Mouse (Mus musculus) CH12.LX (cell line): ENCODE measurements around the gene B9d1. TPM values are rescaled to one million over a fixed set of nuclear protein-coding genes. Genes with fewer than 3 reads are reported as not detected.

Experiments used
- DNase-seq: peaks from one replicate; pipeline ENCODE4 v3.0.0-alpha.2; 2013; ENCODE audit errors: extremely low read depth
- H3K27ac ChIP-seq: 2 replicates; pipeline ENCODE4 v1.5.1; 2012; ENCODE audit warnings: low read depth, mild to moderate bottlenecking, control low read depth, moderate library complexity; ENCODE audit not compliant: insufficient read depth
- H3K27me3 ChIP-seq: replicated peaks from 2 replicates; pipeline ENCODE3; 2012; ENCODE audit warnings: inconsistent platforms
- H3K36me3 ChIP-seq, 2 experiments: replicated peaks in 1 of 2; 2 replicates each; pipeline versions ENCODE3 to v1.6.1; 2012; ENCODE audit warnings: inconsistent platforms in 1 of 2, low read length in 1 of 2, mild to moderate bottlenecking in 1 of 2, mixed read lengths in 1 of 2, moderate library complexity in 1 of 2; ENCODE audit not compliant: control insufficient read depth in 1 of 2, insufficient read depth in 1 of 2
- H3K4me1 ChIP-seq, 2 experiments: 2 replicates each; pipeline ENCODE4 v1.6.1; 2012; ENCODE audit warnings: inconsistent platforms in 1 of 2, moderate library complexity in 1 of 2; ENCODE audit not compliant: insufficient read depth in 2 of 2, control insufficient read depth in 1 of 2
- H3K4me2 ChIP-seq: 2 replicates; pipeline ENCODE4 v1.6.1; 2012; ENCODE audit warnings: low read depth, mild to moderate bottlenecking, control low read depth; ENCODE audit not compliant: poor library complexity, insufficient read depth, severe bottlenecking
- H3K4me3 ChIP-seq, 3 experiments: fragments of 150-350 bp in 1 of 3; sonication (generic) in 1 of 3; replicated peaks in 1 of 3; 2 replicates each; pipeline versions ENCODE3 to v1.5.1; 2011 to 2012; ENCODE audit warnings: low read depth in 2 of 3, low read length in 2 of 3, mild to moderate bottlenecking in 2 of 3, moderate library complexity in 2 of 3, control low read depth in 1 of 3, improper control_type of control experiment in 1 of 3, inconsistent platforms in 1 of 3, mixed read lengths in 1 of 3; ENCODE audit not compliant: poor library complexity in 1 of 3
- H3K79me2 ChIP-seq: replicated peaks from 2 replicates; pipeline ENCODE4 v1.6.1; 2012; ENCODE audit warnings: mild to moderate bottlenecking, moderate library complexity; ENCODE audit not compliant: control insufficient read depth, poor library complexity, insufficient read depth, severe bottlenecking; ENCODE audit errors: extremely low read depth
- H3K9ac ChIP-seq: 2 replicates; pipeline ENCODE4 v1.6.1; 2012; ENCODE audit warnings: low read depth, mild to moderate bottlenecking, control low read depth, moderate library complexity; ENCODE audit not compliant: insufficient read depth
- H3K9me3 ChIP-seq: replicated peaks from 2 replicates; pipeline ENCODE3; 2012; ENCODE audit warnings: low read length, inconsistent platforms, mixed read lengths
- BHLHE40 ChIP-seq: IDR thresholded peaks from 2 replicates; pipeline ENCODE4 v1.6.1; 2011; ENCODE audit warnings: mild to moderate bottlenecking, low read depth, low read length, improper control_type of control experiment
- CHD1 ChIP-seq: IDR thresholded peaks from 2 replicates; pipeline ENCODE4 v1.6.1; 2012; ENCODE audit warnings: low read depth, low read length, improper control_type of control experiment, inconsistent platforms
- CHD2 ChIP-seq: IDR thresholded peaks from 2 replicates; pipeline ENCODE4 v1.6.1; 2011; ENCODE audit warnings: low read length, improper control_type of control experiment
- E2F4 ChIP-seq: IDR thresholded peaks from 2 replicates; pipeline ENCODE4 v1.6.1; 2011; ENCODE audit warnings: low read depth, low read length, improper control_type of control experiment; ENCODE audit not compliant: insufficient replicate concordance
- ETS1 ChIP-seq: conservative IDR thresholded peaks from 2 replicates; pipeline ENCODE4 v1.6.1; 2012; ENCODE audit warnings: low read depth, mild to moderate bottlenecking, inconsistent platforms, low read length, improper control_type of control experiment, moderate library complexity
- GABPA ChIP-seq: IDR thresholded peaks from 2 replicates; pipeline ENCODE4 v1.6.1; 2012; ENCODE audit warnings: low read depth, low read length, improper control_type of control experiment, inconsistent platforms; ENCODE audit not compliant: insufficient replicate concordance
- HCFC1 ChIP-seq: IDR thresholded peaks from 2 replicates; pipeline ENCODE4 v1.6.1; 2012; ENCODE audit warnings: low read depth, mild to moderate bottlenecking, inconsistent platforms, low read length, improper control_type of control experiment
- JUN ChIP-seq: IDR thresholded peaks from 2 replicates; pipeline ENCODE4 v1.6.1; 2011; ENCODE audit warnings: low read depth, mild to moderate bottlenecking, low read length, improper control_type of control experiment, moderate library complexity; ENCODE audit not compliant: insufficient read depth
- MAZ ChIP-seq: IDR thresholded peaks from 2 replicates; pipeline ENCODE4 v1.6.1; 2012; ENCODE audit warnings: low read depth, mild to moderate bottlenecking, inconsistent platforms, low read length, improper control_type of control experiment, moderate library complexity
- MEF2A ChIP-seq: IDR thresholded peaks from 2 replicates; pipeline ENCODE4 v1.6.1; 2014; ENCODE audit warnings: low read depth, mild to moderate bottlenecking, inconsistent platforms, low read length, improper control_type of control experiment, borderline replicate concordance
- MXI1 ChIP-seq: IDR thresholded peaks from 2 replicates; pipeline ENCODE4 v1.6.1; 2011; ENCODE audit warnings: mild to moderate bottlenecking, low read depth, low read length, improper control_type of control experiment
- MYC ChIP-seq: IDR thresholded peaks from 2 replicates; pipeline ENCODE4 v1.6.1; 2011; ENCODE audit warnings: low read depth, mild to moderate bottlenecking, improper control_type of control experiment, low read length
- NRF1 ChIP-seq: IDR thresholded peaks from 2 replicates; pipeline ENCODE4 v1.6.1; 2014; ENCODE audit warnings: low read depth, mild to moderate bottlenecking, inconsistent platforms, low read length, improper control_type of control experiment, moderate library complexity
- PAX5 ChIP-seq: IDR thresholded peaks from 2 replicates; pipeline ENCODE4 v1.6.1; 2012; ENCODE audit warnings: low read length, inconsistent platforms, mixed read lengths
- POLR2AphosphoS2 ChIP-seq: IDR thresholded peaks from 2 replicates; pipeline ENCODE4 v1.6.1; 2011; ENCODE audit warnings: low read depth, low read length, improper control_type of control experiment
- RAD21 ChIP-seq: IDR thresholded peaks from 2 replicates; pipeline ENCODE4 v1.6.1; 2011; ENCODE audit warnings: low read depth, mild to moderate bottlenecking, low read length, improper control_type of control experiment, moderate library complexity
- RCOR1 ChIP-seq: conservative IDR thresholded peaks from 2 replicates; pipeline ENCODE4 v1.6.1; 2012; ENCODE audit warnings: low read depth, mild to moderate bottlenecking, inconsistent platforms, low read length, improper control_type of control experiment
- SIN3A ChIP-seq: IDR thresholded peaks from 2 replicates; pipeline ENCODE4 v1.6.1; 2012; ENCODE audit warnings: low read length, improper control_type of control experiment, inconsistent platforms
- SMC3 ChIP-seq: IDR thresholded peaks from 2 replicates; pipeline ENCODE4 v1.6.1; 2011; ENCODE audit warnings: low read depth, low read length, improper control_type of control experiment
- TCF12 ChIP-seq: IDR thresholded peaks from 2 replicates; pipeline ENCODE4 v1.6.1; 2014; ENCODE audit warnings: low read depth, mild to moderate bottlenecking, inconsistent platforms, low read length, improper control_type of control experiment
- UBTF ChIP-seq: IDR thresholded peaks from 2 replicates; pipeline ENCODE4 v1.6.1; 2012; ENCODE audit warnings: low read depth, mild to moderate bottlenecking, inconsistent platforms, low read length, improper control_type of control experiment, moderate library complexity
- USF1 ChIP-seq: IDR thresholded peaks from 2 replicates; pipeline ENCODE4 v1.6.1; 2014; ENCODE audit warnings: low read depth, mild to moderate bottlenecking, inconsistent platforms, low read length, improper control_type of control experiment
- USF2 ChIP-seq: conservative IDR thresholded peaks from 2 replicates; pipeline ENCODE4 v1.6.1; 2011; ENCODE audit warnings: low read depth, low read length, improper control_type of control experiment
- ZC3H11A ChIP-seq: IDR thresholded peaks from 2 replicates; pipeline ENCODE4 v1.6.1; 2012; ENCODE audit warnings: low read depth, mild to moderate bottlenecking, inconsistent platforms, low read length, improper control_type of control experiment
- ZNF384 ChIP-seq: IDR thresholded peaks from 2 replicates; pipeline ENCODE4 v1.6.1; 2012; ENCODE audit warnings: low read depth, low read length, improper control_type of control experiment, inconsistent platforms
- dilution Hi-C: fragments of 300-500 bp; cut with MboI; formaldehyde crosslinking; loops from 2 replicates; pipeline ENCODE4 v1.14.3; 2020; ENCODE audit warnings: low sequenced_read_pairs; ENCODE audit not compliant: extremely low pct_unique_long_range_greater_than_20kb, extremely low pct_ligation_motif_present
- in situ Hi-C: fragments of 300-500 bp; cut with MboI; formaldehyde crosslinking; loops from 3 replicates; pipeline ENCODE4 v1.14.3; 2019; ENCODE audit warnings: low sequenced_read_pairs, low pct_ligation_motif_present, low pct_unique_long_range_greater_than_20kb, mixed read lengths
- polyA plus RNA-seq: library from polyadenylated mRNA; unstranded; fragments of >175 nt; gene quantifications from 2 replicates; pipeline ENCODE4 v1.2.1, GENCODE M21; 2012; ENCODE audit warnings: low read depth; ENCODE audit not compliant: insufficient read length
- total RNA-seq, 2 experiments: library from RNA; depleted of rRNA; stranded (reverse); fragments of 300-350 nt in 1 of 2; fragments of >200 nt in 1 of 2; gene quantifications; 2 replicates each; pipeline ENCODE4 v1.2.3; 2012 to 2014

Gene B9d1
- total and polyA plus RNA-seq, 3 experiments: 19.2 to 62.9 (median 26.2) TPM

- H3K4me1 ChIP-seq: no peaks in the 10 kb centered on the region
- dilution Hi-C loops: no loop called here
- no peak overlapping the region for H3K4me3 ChIP-seq
These were observed 14.7 kb downstream of the B9d1 start for GRCm38 (mm10) chr11:61519484-61520107.

GRCm38 (mm10) chr11:61526872-61527271, 21.9 kb downstream of the B9d1 start:
- dilution Hi-C loops (no loop called here), in situ Hi-C loops (no loop called here)
- DNase-seq: no peak
- Histone ChIP-seq H3K4me1 (peaks cover 0 to 16% of the 10 kb centered on the region in 2 experiments; a peak in 2 of 4 replicates), H3K4me3 (no peak overlapping the region), H3K9me3 (no peaks in the 10 kb centered on the region), H3K4me2 (no peak overlapping the region), H3K27me3 (no peaks in the 10 kb centered on the region), H3K79me2 (no peaks in the 10 kb centered on the region), H3K36me3 (peaks cover 3 to 46% of the 10 kb centered on the region in 2 experiments), H3K9ac (no peak overlapping the region), H3K27ac (no peak overlapping the region)
- TF ChIP-seq ZC3H11A (no peak), UBTF (no peak), RAD21 (no peak), USF2 (no peak), MYC (no peak), NRF1 (no peak), PAX5 (no peak), USF1 (no peak), CHD1 (no peak), SMC3 (no peak), SIN3A (no peak), POLR2AphosphoS2 (no peak), GABPA (no peak), MAZ (no peak)

More at GRCm38 (mm10) chr11:61519484-61520107, 14.7 kb downstream of the B9d1 start:
- Histone ChIP-seq H3K9me3 (no peaks in the 10 kb centered on the region), H3K9ac (no peak overlapping the region), H3K4me2 (no peak overlapping the region), H3K27me3 (no peaks in the 10 kb centered on the region)
- in situ Hi-C loops: no loop called here
- no peak for TF ChIP-seq RAD21
- no peak for TF ChIP-seq SIN3A
- TF ChIP-seq MEF2A: no peak
- TF ChIP-seq MXI1: no peak
- no peak for TF ChIP-seq TCF12
- TF ChIP-seq RCOR1: no peak
- TF ChIP-seq MYC: no peak
- no peak for TF ChIP-seq POLR2AphosphoS2
- no peak for TF ChIP-seq PAX5
- no peak for TF ChIP-seq E2F4
- no peak for TF ChIP-seq MAZ
- TF ChIP-seq USF2: no peak
- no peak for TF ChIP-seq BHLHE40
- TF ChIP-seq HCFC1: no peak
- TF ChIP-seq SMC3: no peak
- TF ChIP-seq CHD1: no peak
- no peak for TF ChIP-seq JUN
- TF ChIP-seq CHD2: no peak
- no peak for TF ChIP-seq ZNF384
- TF ChIP-seq ETS1: no peak
- TF ChIP-seq, all 38 proteins: peak for 0
- Histone ChIP-seq H3K36me3 (peaks cover 24 to 72% of the 10 kb centered on the region in 2 experiments), H3K79me2 (no peaks in the 10 kb centered on the region), H3K27ac (no peak overlapping the region)
- no peak for DNase-seq
